17 mouse cellular contexts compared by ENCODE assay signal in the genomic region with DNA sequence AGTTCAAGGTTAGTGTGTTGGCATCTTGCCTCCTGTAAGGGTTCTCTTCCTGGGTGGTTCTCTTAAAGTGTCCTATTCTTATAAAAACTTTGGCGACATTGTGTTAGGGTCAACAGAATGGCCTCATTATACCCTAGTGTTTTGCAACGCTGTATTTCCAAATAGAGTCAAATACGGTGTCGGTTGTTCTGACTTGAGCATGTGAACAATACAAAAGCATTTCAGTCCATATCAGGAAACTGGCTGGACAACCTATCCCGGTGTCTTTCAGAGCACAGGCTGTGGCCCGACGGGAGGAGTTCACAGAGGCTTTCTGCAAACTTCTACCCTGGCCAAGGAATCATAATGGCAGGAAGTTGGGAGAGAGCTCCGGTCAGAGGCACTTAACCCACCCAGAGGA. TPM values are rescaled to one million over a fixed set of nuclear protein-coding genes. Genes with fewer than 3 reads are reported as not detected.
"Had no signal": no experiment of that assay in that cellular context is flagged by ENCODE, and none has a peak within 500 bp of the region (broad histone marks: within the 10 kb centered on the region; RNA-seq: fewer than 3 reads in every experiment).

No protein-coding gene starts in this region.

- H3K4me2 ChIP-seq: liver, embryonic 11.5 days; liver, embryonic 13.5 days; liver, embryonic 15.5 days; lung, embryonic 15.5 days; midbrain, embryonic 11.5 days; midbrain, embryonic 13.5 days; midbrain, embryonic 15.5 days; neural tube, embryonic 12.5 days; stomach, embryonic 15.5 days had no signal

- H3K27ac ChIP-seq: liver, embryonic 13.5 days; liver, embryonic 15.5 days; lung, embryonic 15.5 days; macrophage; midbrain, embryonic 13.5 days; midbrain, embryonic 15.5 days; neural tube, embryonic 12.5 days; stomach, embryonic 15.5 days had no signal

- H3K27me3 ChIP-seq: liver, embryonic 13.5 days; liver, embryonic 15.5 days; lung, embryonic 15.5 days; midbrain, embryonic 13.5 days; midbrain, embryonic 15.5 days; neural tube, embryonic 12.5 days; stomach, embryonic 15.5 days had no signal

- ATAC-seq: liver, postnatal 0 days had no signal

- DNase-seq: liver; liver, embryonic 13.5 days; liver, postnatal 0 days; right cerebral cortex, postnatal 14 days; thymus, adult 2 months; thymus, postnatal 25 days; thymus, postnatal 4 days had no signal

- H3K4me3 ChIP-seq: liver, embryonic 13.5 days; liver, embryonic 15.5 days; lung, embryonic 15.5 days; megakaryocyte, embryonic 14.5 days; midbrain, embryonic 13.5 days; midbrain, embryonic 15.5 days; neural tube, embryonic 12.5 days; stomach, embryonic 15.5 days had no signal

- H3K36me3 ChIP-seq: liver, embryonic 13.5 days; liver, embryonic 15.5 days; lung, embryonic 15.5 days; midbrain, embryonic 13.5 days; midbrain, embryonic 15.5 days; neural tube, embryonic 12.5 days; stomach, embryonic 15.5 days had no signal

- H3K4me1 ChIP-seq: liver, embryonic 13.5 days; liver, embryonic 15.5 days; lung, embryonic 15.5 days; megakaryocyte, embryonic 14.5 days; midbrain, embryonic 13.5 days; midbrain, embryonic 15.5 days; neural tube, embryonic 12.5 days; stomach, embryonic 15.5 days had no signal

- H3K9ac ChIP-seq: liver, embryonic 13.5 days; liver, embryonic 15.5 days; liver, postnatal 0 days; lung, embryonic 15.5 days; midbrain, embryonic 13.5 days; midbrain, embryonic 15.5 days; neural tube, embryonic 12.5 days; stomach, embryonic 15.5 days had no signal

- H3K9me3 ChIP-seq: liver, embryonic 13.5 days; liver, embryonic 15.5 days; lung, embryonic 15.5 days; midbrain, embryonic 13.5 days; midbrain, embryonic 15.5 days; neural tube, embryonic 12.5 days; stomach, embryonic 15.5 days had no signal

RNA-seq across cellular contexts. Expression of gene Cckar, which starts 15.4 kb away (rescaled TPM):
- polyA plus RNA-seq: macrophage had no signal
